Mouse (Mus musculus) 3134 (cell line): Measurements from ENCODE around the gene Gm13290.
"Not testable (repeated sequence)": the region's sequence is repeated elsewhere in the genome, so short reads cannot be mapped to it uniquely, and the experiment has no call there.

Experiments
- DNase-seq: peaks from one replicate; pipeline ENCODE4 v3.0.0-alpha.2; 2011; ENCODE audit warnings: low spot score; ENCODE audit not compliant: insufficient read length; ENCODE audit errors: extremely low read depth

The Gm13290 gene

DNA sequence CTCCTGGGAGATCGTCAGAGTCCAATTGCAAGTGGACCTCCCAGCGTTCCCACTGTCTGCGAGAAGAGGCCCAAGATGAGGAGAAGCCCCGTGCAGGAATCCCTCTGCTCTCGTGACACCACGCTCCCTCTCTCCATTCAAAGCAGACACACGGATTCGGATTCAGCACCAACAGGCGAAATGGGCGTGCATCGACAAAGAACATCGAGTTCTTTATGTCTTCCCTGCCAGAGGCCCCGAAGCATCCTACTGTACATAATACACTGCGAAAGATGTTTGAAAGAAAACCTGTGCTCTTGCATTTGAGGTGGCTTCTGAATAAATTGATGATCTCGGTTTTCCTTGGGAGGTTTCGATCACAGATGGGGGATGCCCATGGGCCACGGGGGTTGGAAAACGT lies 6.7 kb downstream of the Gm13290 start:
- not testable (repeated sequence) for DNase-seq

GRCm38 (mm10) chr4:88781831-88782230 lies 8.2 kb downstream of the Gm13290 start, which contains the start of gene Ifnz:
Ifnz (plus strand) TSS chr4:88782131.
- DNase-seq: not testable (repeated sequence)

- not testable (repeated sequence) for DNase-seq
Observed at GRCm38 (mm10) chr4:88782335-88782734, 8.7 kb downstream of the Gm13290 start.

GRCm38 (mm10) chr4:88785409-88785808 lies 11.8 kb downstream of the Gm13290 start, which contains the start of gene Gm13276:
Gm13276 (plus strand) TSS chr4:88785709.
- not testable (repeated sequence) for DNase-seq

DNA sequence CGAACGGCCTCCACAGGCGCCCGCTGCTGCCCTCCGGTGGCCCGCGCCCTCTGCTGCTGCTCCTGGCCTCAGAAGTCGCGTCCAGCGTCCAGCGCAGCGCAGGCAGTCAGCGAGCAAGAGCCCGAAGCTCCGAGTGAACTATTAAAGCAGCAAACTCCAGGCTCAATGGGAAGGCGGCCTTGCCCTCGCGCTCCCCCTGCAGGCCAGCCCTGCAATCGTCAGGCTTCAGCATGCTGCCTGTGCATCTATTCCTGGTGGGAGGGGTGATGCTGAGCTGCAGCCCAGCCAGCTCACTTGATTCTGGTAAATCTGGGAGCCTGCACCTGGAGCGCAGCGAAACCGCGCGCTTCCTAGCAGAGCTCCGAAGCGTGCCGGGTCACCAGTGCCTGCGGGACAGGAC lies 14.8 kb downstream of the Gm13290 start, which contains the start of gene Gm13277:
Gene Gm13277, plus strand, starts transcription at position 231 of the 400 bp plus-strand sequence.
- not testable (repeated sequence) for DNase-seq

GRCm38 (mm10) chr4:88791250-88791649 lies 17.6 kb downstream of the Gm13290 start, which contains the start of gene Gm13278:
Gm13278 (plus strand) TSS chr4:88791550.
- not testable (repeated sequence) for DNase-seq

- DNase-seq: not testable (repeated sequence)
Observed at GRCm38 (mm10) chr4:88793936-88794675, 20.5 kb downstream of the Gm13290 start, which contains the start of gene Gm13275. Gm13275 (plus strand) TSS chr4:88794487.

- not testable (repeated sequence) for DNase-seq
Observed at GRCm38 (mm10) chr4:88797097-88797496, 23.5 kb downstream of the Gm13290 start, which contains the start of gene Gm13279. Gm13279 (plus strand) TSS chr4:88797397.

- DNase-seq: not testable (repeated sequence)
Observed at GRCm38 (mm10) chr4:88799365-88799764, 25.7 kb downstream of the Gm13290 start, which contains the start of gene Gm13285. Gm13285 (plus strand) TSS chr4:88799665.

GRCm38 (mm10) chr4:88802954-88803353 lies 29.3 kb downstream of the Gm13290 start, which contains the start of gene Gm13287:
Gm13287 (plus strand) TSS chr4:88803254.
- not testable (repeated sequence) for DNase-seq

DNA sequence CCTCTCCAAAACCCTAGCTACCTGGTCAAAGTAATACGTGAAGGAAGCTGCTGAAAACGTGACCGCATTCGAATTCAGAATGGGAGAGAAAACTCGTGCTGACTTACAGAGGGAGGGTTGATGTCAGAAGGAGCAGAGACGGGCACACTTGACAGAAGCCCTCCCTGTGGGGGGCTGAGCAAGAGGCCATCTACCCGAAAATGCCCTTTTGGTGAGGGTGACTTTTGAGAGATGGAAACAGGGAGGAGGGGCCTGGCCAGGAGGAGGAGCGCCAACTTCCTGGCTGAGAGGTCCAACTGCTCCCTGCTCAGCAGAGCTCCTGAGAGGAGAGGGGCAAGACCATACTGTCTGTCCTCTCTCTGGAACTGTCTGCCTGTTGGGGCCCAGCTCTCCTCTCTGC lies 31.6 kb downstream of the Gm13290 start, which contains the start of gene Gm13288:
Gene Gm13288, plus strand, starts transcription at position 301 of the 400 bp plus-strand sequence.
- not testable (repeated sequence) for DNase-seq

DNA sequence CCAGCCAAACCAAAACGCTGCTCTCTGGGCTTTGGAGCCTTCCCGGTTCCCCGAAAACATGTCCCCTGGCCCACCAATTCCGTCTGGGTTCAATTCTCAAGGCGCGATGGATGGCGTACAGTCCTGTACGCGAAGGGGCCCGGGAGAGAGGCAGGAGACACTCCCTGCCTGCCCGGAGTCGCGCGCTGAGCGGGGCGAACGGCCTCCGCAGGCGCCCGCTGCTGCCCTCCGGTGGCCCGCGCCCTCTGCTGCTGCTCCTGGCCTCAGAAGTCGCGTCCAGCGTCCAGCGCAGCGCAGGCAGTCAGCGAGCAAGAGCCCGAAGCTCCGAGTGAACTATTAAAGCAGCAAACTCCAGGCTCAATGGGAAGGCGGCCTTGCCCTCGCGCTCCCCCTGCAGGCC lies 32.1 kb downstream of the Gm13290 start:
- DNase-seq: not testable (repeated sequence)

DNA sequence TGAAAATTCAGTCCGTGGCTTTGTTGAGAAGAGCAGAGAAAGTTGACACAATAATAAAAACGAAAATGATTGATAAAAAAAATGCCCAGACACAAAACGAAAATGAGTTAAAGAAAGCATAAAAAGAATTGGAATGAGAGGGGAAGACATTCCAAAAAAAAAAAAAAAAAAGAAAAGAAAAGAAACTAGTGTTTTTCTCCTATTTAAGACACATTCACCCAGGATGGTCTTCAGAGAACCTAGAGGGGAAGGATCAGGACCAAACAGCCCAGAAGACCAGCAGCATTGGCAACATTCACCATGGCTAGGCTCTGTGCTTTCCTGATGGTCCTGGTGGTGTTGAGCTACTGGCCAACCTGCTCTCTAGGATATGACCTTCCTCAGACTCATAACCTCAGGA lies 42.3 kb downstream of the Gm13290 start, which contains the start of gene Ifna7:
Gene Ifna7, plus strand, starts transcription at position 301 of the 400 bp plus-strand sequence.
- no peak for DNase-seq

- no peak for DNase-seq
Observed at GRCm38 (mm10) chr4:88819659-88820058, 46.0 kb downstream of the Gm13290 start, which contains the start of gene Ifna11. Ifna11 (plus strand) TSS chr4:88819959.

- no peak for DNase-seq
Observed at GRCm38 (mm10) chr4:88822995-88823394, 49.4 kb downstream of the Gm13290 start.
